Mouse (Mus musculus) cortical plate, adult 2 months (tissue): ENCODE data around the gene Atp2b2.

ENCODE experiments used
- CTCF ChIP-seq: fragments of 200-500 bp; IDR thresholded peaks from 2 replicates; pipeline ENCODE4 v1.5.1; 2011; ENCODE audit warnings: mild to moderate bottlenecking, control low read depth, low read length; ENCODE audit not compliant: insufficient read depth; ENCODE audit errors: extremely low read depth
- POLR2A ChIP-seq: fragments of 200-500 bp; IDR thresholded peaks from 2 replicates; pipeline ENCODE4 v1.6.1; 2011; ENCODE audit warnings: mild to moderate bottlenecking, low read length, control low read depth; ENCODE audit not compliant: insufficient read depth; ENCODE audit errors: extremely low read depth

DNA sequence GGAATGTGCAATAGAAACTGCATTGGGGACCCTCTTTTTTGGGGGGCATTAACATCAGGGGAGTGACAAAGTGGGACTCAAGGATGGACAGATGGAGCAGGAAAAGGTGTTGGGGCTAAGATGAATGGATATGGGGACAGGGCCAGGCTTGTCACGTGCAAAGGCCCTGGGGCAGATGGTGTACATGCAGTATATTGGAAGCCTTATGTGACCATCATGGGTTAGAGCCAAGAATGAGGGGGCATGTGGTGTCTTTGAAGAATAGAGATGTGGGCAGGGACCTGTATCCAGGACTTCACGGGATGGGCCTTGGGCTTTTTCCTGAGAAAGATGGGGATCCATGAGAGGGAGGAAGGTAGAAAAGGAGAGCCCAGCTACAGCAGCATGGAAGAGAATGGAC is 53.9 kb downstream of the Atp2b2 start:
- no peak for TF ChIP-seq CTCF
- TF ChIP-seq POLR2A, result no peak
